Mouse (Mus musculus): ENCODE measurements around the gene Hmgb2. TPM values are rescaled to one million over a fixed set of nuclear protein-coding genes. Genes with fewer than 3 reads are reported as not detected.
"Not testable (repeated sequence)": the region's sequence is repeated elsewhere in the genome, so short reads cannot be mapped to it uniquely, and the experiment has no call there.

Hmgb2 gene
- polyA plus RNA-seq, 1 experiment: 55.6 TPM

DNA sequence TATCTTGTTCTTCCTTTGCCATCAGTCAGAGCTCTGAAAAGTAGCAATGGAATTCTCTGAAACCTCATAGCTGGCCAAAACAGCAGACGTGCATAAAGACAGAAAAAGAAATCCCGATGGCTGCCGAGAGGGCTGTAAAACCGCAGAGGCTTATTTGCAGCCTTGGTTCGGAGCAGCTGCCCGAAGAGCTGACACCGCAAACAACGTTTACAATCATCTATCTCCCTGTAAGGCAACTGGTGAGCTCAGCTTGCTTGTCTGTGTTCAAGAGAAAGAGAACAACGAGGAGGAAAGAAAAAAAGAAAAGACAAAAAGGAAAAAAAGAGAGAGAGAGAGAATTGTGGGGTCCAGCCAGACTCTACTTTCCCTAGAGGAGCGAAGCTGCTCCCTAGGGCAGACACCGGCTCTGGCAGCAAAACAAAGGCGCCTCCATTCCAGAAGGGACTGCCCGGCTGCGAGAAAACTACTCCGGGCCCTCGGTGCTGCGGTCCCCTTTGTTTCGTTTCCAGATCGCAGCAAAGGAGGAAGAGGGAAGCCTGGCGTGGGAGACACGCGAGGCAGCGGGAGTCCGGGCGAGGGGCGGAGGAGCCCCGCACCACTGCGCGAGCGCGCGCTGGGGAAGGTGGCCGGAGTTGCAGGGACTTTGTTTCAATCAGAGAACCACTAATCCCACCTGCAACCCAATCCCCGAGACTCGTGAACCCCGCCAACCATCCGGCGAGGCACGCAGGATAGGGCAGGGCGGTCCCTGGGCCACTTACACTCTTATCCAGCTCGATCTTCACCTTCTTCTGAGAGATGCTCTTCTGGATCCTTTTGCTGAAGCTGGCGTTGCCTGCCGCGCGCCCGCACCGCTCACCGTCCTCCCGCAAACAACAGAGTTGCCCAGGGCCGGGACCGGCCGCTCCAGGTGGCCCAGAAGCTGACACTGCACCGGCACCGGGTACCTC is 24.9 kb upstream of the Hmgb2 start:
- Histone ChIP-seq H3K4me1 (ENCODE audit: control insufficient read depth, insufficient read depth, low read length) (peaks cover 7% of the 10 kb centered on the region; the same call in 1 of the 2 replicates), H3K4me3 (ENCODE audit: insufficient read depth, low read length) (peak overlapping the region; percentile 93), H3K27ac (ENCODE audit: insufficient read depth, low read depth, low read length) (peak overlapping the region; percentile 81)
- TF ChIP-seq POLR2A (IDR thresholded peaks at IDR 0.05; ENCODE audit: borderline replicate concordance, low read depth, low read length) (no peak), CTCF (IDR thresholded peaks at IDR 0.05; ENCODE audit: low read depth, low read length) (no peak)

DNA sequence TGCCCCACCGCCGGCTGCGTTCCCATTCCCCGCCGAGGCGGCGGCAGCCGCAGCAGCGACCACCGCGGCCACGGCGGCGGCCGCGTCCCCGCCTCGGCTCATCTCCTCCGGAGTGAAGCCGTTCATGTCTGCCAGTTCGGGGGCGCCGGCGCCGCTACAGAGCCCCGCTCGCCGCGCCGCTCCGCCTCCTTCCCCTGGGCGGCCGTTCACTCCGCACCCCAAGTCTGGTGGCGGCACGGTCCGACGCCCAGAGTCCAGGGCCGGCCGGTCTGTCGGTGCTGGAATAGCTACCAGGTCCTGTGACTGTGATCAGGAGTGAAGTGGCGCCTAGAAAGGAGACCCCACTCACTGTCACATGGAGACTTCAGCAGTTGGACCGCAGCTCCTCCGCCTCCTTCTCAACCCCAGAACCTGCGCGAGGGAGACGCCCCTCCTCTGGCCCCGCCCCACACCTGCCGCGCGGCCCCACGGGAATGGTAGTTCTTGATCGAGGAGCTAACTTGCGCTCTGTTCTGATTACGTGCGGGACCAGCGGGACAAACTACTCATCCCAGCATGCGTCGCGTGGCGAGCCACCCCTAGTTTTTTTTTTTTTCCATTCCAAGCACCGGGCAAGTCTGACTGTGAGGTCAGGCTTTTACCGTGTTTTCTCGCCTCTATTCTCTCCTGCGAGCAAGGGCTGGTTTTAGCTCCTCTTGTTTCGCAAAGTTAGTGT is 24.1 kb upstream of the Hmgb2 start, which contains the start of gene Sap30:
TSS of gene Sap30 (minus strand) at position 420 of the 715 bp plus-strand sequence.
- Histone ChIP-seq H3K4me3 (ENCODE audit: insufficient read depth, low read length) (peak within 1 kb of the TSS; percentile 93), H3K4me1 (ENCODE audit: control insufficient read depth, insufficient read depth, low read length) (peaks cover 7% of the 10 kb centered on the region; the same call in 1 of the 2 replicates), H3K27ac (ENCODE audit: insufficient read depth, low read depth, low read length) (peak within 1 kb of the TSS; percentile 81)
- no peak for TF ChIP-seq CTCF (IDR thresholded peaks at IDR 0.05; ENCODE audit: low read depth, low read length)
- no peak for TF ChIP-seq POLR2A (IDR thresholded peaks at IDR 0.05; ENCODE audit: borderline replicate concordance, low read depth, low read length)

DNA sequence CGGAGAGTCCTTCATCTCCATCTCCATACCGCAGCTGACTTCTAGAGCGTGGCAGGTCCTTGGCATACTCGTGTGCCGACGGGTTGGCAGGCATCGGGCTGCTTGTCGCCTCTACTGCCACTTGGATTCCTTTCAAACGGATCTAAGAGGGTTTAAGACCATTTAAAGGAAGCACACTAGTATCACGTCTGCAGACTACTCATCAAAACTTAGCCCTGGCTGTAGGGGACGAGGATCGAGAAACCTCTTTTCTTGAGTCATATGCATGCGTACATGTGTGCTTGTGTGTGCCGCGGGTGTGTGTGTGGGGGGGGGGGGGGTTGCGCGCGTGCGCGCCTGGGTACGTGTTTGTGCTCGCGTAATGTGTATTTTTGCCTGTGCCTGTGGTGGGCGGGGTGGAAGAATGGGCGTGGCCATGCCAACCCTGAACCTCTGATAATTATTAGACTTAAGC is 23.4 kb upstream of the Hmgb2 start:
- TF ChIP-seq CTCF (IDR thresholded peaks at IDR 0.05; ENCODE audit: low read depth, low read length): no peak
- TF ChIP-seq POLR2A (IDR thresholded peaks at IDR 0.05; ENCODE audit: borderline replicate concordance, low read depth, low read length): no peak
- H3K4me1 ChIP-seq (ENCODE audit: control insufficient read depth, insufficient read depth, low read length): peaks cover 7% of the 10 kb centered on the region; the same call in 1 of the 2 replicates
- peak overlapping the region; percentile 46 for H3K27ac ChIP-seq (ENCODE audit: insufficient read depth, low read depth, low read length)
- H3K4me3 ChIP-seq (ENCODE audit: insufficient read depth, low read length): peak overlapping the region; percentile 93

DNA sequence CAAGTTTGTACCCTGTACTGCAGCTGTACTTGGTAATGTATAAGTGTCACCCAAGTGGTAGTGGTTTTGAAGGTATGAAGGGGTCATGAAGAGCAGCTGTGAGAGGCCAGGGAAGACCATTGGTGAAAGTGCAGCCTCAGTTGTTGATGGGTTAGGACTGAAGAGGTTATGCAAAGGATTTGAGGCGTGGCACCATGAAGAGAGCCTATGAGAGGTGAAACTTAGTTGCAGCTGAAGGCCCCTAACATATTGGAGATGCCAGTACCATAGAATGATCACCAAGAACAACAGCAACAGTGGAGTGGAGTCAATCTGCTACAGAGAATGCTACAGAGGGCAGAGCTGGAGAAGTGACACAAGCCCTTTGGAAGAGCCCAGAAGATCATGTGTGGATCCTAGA is 22.3 kb upstream of the Hmgb2 start:
- no peak overlapping the region for H3K27ac ChIP-seq (ENCODE audit: insufficient read depth, low read depth, low read length)
- no peak for TF ChIP-seq CTCF (IDR thresholded peaks at IDR 0.05; ENCODE audit: low read depth, low read length)
- no peak for TF ChIP-seq POLR2A (IDR thresholded peaks at IDR 0.05; ENCODE audit: borderline replicate concordance, low read depth, low read length)
- H3K4me3 ChIP-seq (ENCODE audit: insufficient read depth, low read length): no peak overlapping the region
- peaks cover 7% of the 10 kb centered on the region; the same call in 1 of the 2 replicates for H3K4me1 ChIP-seq (ENCODE audit: control insufficient read depth, insufficient read depth, low read length)

DNA sequence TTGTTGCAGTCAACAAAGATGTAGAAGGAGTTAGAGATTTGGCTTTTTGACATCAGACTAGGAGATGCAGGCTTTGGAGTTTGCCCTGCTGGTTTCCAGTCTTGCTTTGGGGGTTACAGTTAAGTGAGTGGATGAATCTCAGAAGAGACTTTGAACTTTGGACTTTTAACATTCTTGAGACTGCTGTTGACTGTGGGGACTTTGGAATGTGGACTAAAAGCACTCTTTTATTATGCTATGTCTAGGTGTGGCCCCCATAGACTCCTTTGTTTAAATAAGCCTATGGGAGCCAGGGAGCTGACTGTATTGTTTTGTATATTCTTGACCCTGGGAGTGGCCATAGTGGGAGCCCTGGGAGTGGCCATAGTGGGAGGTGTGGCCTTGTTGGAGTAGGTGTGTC is 21.8 kb upstream of the Hmgb2 start:
- Histone ChIP-seq H3K27ac (ENCODE audit: insufficient read depth, low read depth, low read length) (no peak overlapping the region), H3K4me1 (ENCODE audit: control insufficient read depth, insufficient read depth, low read length) (peaks cover 7% of the 10 kb centered on the region; the same call in 1 of the 2 replicates), H3K4me3 (ENCODE audit: insufficient read depth, low read length) (no peak overlapping the region)
- TF ChIP-seq CTCF (IDR thresholded peaks at IDR 0.05; ENCODE audit: low read depth, low read length) (no peak), POLR2A (IDR thresholded peaks at IDR 0.05; ENCODE audit: borderline replicate concordance, low read depth, low read length) (no peak)

DNA sequence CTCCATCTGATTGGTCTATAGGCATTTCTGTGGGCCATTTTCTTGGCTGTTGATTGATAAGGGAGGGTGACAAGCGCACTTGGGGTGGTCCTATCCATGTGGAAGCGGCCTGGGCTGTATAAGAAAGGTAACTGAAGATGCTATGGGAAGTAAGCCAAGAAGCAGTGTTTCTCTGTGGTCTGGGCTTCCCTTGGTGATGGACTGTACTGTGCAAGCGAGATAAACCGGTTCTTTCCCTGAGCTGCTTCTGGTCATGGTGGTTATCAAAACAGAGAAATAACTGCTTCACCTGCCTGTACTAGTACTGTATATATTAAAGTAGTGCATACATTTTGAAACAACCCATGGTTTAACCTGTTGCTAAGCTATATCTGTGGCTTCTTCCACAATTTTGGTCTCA is 19.8 kb upstream of the Hmgb2 start:
- H3K4me3 ChIP-seq (ENCODE audit: insufficient read depth, low read length): no peak overlapping the region
- H3K27ac ChIP-seq (ENCODE audit: insufficient read depth, low read depth, low read length): no peak overlapping the region
- no peak for TF ChIP-seq CTCF (IDR thresholded peaks at IDR 0.05; ENCODE audit: low read depth, low read length)
- no peak for TF ChIP-seq POLR2A (IDR thresholded peaks at IDR 0.05; ENCODE audit: borderline replicate concordance, low read depth, low read length)
- H3K4me1 ChIP-seq (ENCODE audit: control insufficient read depth, insufficient read depth, low read length): peaks cover 14% of the 10 kb centered on the region

DNA sequence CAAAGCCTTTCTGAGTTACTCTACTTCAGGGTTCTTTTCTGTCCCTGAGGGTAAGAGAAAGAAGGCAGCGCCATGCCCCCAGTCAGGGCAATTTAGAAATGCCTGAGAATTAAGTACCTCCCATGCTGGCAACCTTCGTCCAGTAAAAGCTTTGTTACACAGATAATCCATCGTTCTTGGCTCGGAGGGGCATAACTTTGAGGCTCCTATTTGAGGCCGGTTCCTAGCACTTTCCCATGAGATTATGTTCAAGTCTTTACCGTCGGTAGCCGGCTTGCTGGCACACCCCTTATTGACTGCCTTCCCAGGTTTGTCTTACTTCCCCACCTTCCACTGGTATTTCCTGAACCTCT is 13.2 kb upstream of the Hmgb2 start:
- no peak for TF ChIP-seq POLR2A (IDR thresholded peaks at IDR 0.05; ENCODE audit: borderline replicate concordance, low read depth, low read length)

DNA sequence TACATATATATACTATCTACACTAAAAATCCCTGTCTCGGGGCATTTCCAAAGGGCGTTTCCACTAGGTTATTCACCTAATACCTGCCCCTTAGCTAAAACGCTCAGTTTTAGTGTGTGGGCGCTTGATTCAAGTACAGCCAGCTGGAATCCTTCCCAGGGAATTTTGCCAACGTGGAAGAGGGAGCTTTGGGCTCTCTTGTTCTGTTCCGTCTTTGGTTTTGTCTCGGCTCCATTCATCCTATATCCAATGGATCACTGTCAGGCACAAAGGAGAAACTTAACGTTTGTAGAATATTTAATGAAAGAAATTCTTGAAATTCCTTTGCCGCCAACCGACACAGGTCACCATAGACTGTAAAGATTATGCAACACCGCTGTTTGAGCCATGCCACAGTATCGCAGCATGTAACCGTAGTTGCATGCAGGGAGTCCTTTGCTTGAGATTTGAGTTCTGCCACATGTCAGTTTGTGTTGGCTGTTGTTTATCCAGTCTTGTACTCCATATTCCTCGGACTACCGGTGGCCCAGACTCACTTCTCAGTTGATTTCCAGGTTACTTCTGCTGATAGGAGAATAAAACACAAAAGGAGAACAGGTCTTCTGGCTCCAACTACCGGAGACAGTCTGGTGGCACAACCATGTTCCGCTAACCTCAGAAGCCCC is 12.7 kb upstream of the Hmgb2 start:
- TF ChIP-seq CTCF (IDR thresholded peaks at IDR 0.05; ENCODE audit: low read depth, low read length) (no peak), POLR2A (IDR thresholded peaks at IDR 0.05; ENCODE audit: borderline replicate concordance, low read depth, low read length) (no peak)
- Histone ChIP-seq H3K4me1 (ENCODE audit: control insufficient read depth, insufficient read depth, low read length) (peaks cover 12% of the 10 kb centered on the region), H3K27ac (ENCODE audit: insufficient read depth, low read depth, low read length) (no peak overlapping the region), H3K4me3 (ENCODE audit: insufficient read depth, low read length) (no peak overlapping the region)

More for the DNA sequence above, 13.2 kb upstream of the Hmgb2 start:
- Histone ChIP-seq H3K4me1 (ENCODE audit: control insufficient read depth, insufficient read depth, low read length) (peaks cover 9% of the 10 kb centered on the region), H3K27ac (ENCODE audit: insufficient read depth, low read depth, low read length) (no peak overlapping the region), H3K4me3 (ENCODE audit: insufficient read depth, low read length) (no peak overlapping the region)

DNA sequence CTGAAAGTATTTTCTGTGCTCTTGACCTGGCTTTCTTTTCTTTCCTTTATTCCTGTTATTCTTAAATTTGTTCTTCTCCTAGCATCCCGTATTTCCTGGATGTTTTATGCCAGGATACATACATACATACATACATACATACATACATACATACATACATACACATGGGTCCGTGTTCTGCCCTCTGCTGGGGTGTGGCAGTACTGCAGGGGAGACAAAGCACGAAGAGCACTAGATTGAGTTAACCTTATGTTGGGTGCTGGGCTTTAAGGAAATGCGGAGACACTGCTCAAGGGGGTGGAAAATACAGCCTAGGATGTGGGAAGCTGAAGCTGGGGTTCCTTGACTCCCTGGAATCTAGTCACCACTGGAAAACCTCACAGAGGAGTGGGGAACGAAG is 8.1 kb upstream of the Hmgb2 start:
- TF ChIP-seq POLR2A (IDR thresholded peaks at IDR 0.05; ENCODE audit: borderline replicate concordance, low read depth, low read length): no peak
- TF ChIP-seq CTCF (IDR thresholded peaks at IDR 0.05; ENCODE audit: low read depth, low read length): peak; percentile 54; the same call in 1 of the 2 replicates
- H3K4me3 ChIP-seq (ENCODE audit: insufficient read depth, low read length): no peak overlapping the region
- H3K4me1 ChIP-seq (ENCODE audit: control insufficient read depth, insufficient read depth, low read length): peaks cover 26% of the 10 kb centered on the region
- no peak overlapping the region for H3K27ac ChIP-seq (ENCODE audit: insufficient read depth, low read depth, low read length)

DNA sequence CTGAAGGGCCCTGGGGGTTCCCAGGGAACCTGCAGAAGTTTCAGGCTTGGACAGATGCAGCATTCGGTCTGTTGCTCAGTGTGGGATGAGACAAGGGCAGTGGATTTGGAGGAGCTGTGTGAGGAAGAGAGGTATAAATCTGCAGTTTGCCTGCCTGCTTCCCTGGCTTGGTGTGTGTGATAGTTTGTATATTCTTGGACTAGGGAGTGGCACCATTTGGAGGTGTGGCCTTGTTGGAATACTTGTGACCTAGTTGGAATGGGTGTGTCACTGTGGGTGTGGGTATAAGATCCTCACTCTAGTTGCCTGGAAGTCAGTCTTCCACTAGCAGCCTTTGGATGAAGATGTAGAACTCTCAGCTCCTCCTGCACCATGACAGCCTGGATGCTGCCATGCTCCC is 6.2 kb upstream of the Hmgb2 start:
- H3K27ac ChIP-seq (ENCODE audit: insufficient read depth, low read depth, low read length): peak overlapping the region; percentile 18; the same call in 1 of the 2 replicates
- peaks cover 29% of the 10 kb centered on the region for H3K4me1 ChIP-seq (ENCODE audit: control insufficient read depth, insufficient read depth, low read length)
- H3K4me3 ChIP-seq (ENCODE audit: insufficient read depth, low read length): not testable (repeated sequence)
